ENCODE assay signal across 11 mouse cellular contexts in the genomic region with DNA sequence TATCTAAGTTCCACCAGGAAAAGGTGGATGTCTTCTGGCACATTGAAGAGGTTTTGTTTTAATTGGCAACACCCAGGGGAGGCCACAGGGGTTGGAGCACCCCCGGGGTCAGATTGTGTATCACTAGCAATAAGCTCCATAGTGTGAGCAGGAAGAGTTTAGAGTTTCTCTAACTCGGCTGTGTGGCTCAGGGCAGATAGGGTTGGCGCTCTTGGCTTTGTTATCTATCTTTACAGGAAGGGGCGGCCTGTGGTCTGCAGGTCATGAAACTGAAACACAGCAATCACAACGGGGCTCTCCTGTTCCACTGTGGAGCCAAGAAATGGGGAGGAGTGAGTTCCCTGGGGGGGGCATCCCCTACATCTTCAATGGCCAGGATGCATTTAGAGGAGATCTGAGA. TPM values are rescaled to one million over a fixed set of nuclear protein-coding genes. Genes with fewer than 3 reads are reported as not detected.
DNase-seq lines count a peak whose midpoint lies in the region; ATAC-seq and TF ChIP-seq lines count a peak whose summit lies in the region.
"Had no signal": no experiment of that assay in that cellular context is flagged by ENCODE, and none has a peak within 500 bp of the region (broad histone marks: within the 10 kb centered on the region; RNA-seq: fewer than 3 reads in every experiment).

No protein-coding gene starts in this region.

- no peak for TF ChIP-seq POLR2A in MEL (IDR thresholded peaks at IDR 0.05; ENCODE audit: control insufficient read depth in 1 of 2, insufficient read depth in 1 of 2, low read depth in 1 of 2, low read length in 2 of 2, poor library complexity in 1 of 2)

- no peak for TF ChIP-seq RAD21 in MEL (IDR thresholded peaks at IDR 0.05; ENCODE audit: low read depth, low read length)

- no peak for DNase-seq in midbrain, embryonic 10.5 days (ENCODE audit: low spot score)
- DNase-seq in MEL (ENCODE audit: low read depth, low spot score) = peak; percentile 74
- DNase-seq in induced T-regulatory cell, adult 2 months (ENCODE audit: low read depth) = peak; percentile 78
- no peak for DNase-seq in thymus, postnatal 10 days (ENCODE audit: low spot score in 2 of 2)
- DNase-seq: lung, adult 18-20 months had no signal

- no peak overlapping the region for H3K4me2 ChIP-seq in midbrain, embryonic 15.5 days
- H3K4me2 ChIP-seq in midbrain, embryonic 13.5 days (replicated peaks) = no peak overlapping the region
- H3K4me2 ChIP-seq: midbrain, embryonic 11.5 days had no signal

- H3K79me2 ChIP-seq in MEL (ENCODE audit: control insufficient read depth, insufficient read depth, low read length, poor library complexity) = no peaks in the 10 kb centered on the region

- H3K9ac ChIP-seq in midbrain, embryonic 15.5 days = no peak overlapping the region
- no peak overlapping the region for H3K9ac ChIP-seq in MEL (ENCODE audit: control insufficient read depth, low read depth, low read length, poor library complexity, severe bottlenecking)
- no peak overlapping the region for H3K9ac ChIP-seq in midbrain, embryonic 13.5 days (replicated peaks)

- H3K27ac ChIP-seq in midbrain, embryonic 10.5 days (replicated peaks) = peak overlapping the region; percentile 63
- no peak overlapping the region for H3K27ac ChIP-seq in midbrain, embryonic 15.5 days
- peak overlapping the region; percentile 6; the same call in 1 of the 2 replicates for H3K27ac ChIP-seq in MEL (ENCODE audit: control insufficient read depth, low read depth, low read length)
- H3K27ac ChIP-seq in midbrain, embryonic 13.5 days = no peak overlapping the region

- ATAC-seq in midbrain, embryonic 15.5 days (replicated peaks) = no peak
- no peak for ATAC-seq in erythroid progenitor cell, adult 5-6 weeks (replicated peaks; ENCODE audit: low FRiP score, poor library complexity, severe bottlenecking)
- ATAC-seq in midbrain, embryonic 13.5 days = no peak

- no peaks in the 10 kb centered on the region for H3K36me3 ChIP-seq in midbrain, embryonic 10.5 days
- H3K36me3 ChIP-seq in midbrain, embryonic 15.5 days (replicated peaks) = no peaks in the 10 kb centered on the region
- H3K36me3 ChIP-seq in MEL (ENCODE audit: control insufficient read depth in 1 of 2, insufficient read depth in 2 of 2, low read length in 2 of 2) = peaks cover 0 to 38% of the 10 kb centered on the region in 2 experiments; a peak in 2 of 4 replicates
- H3K36me3 ChIP-seq in megakaryocyte, embryonic 14.5 days (replicated peaks; ENCODE audit: low read length) = no peaks in the 10 kb centered on the region
- no peaks in the 10 kb centered on the region for H3K36me3 ChIP-seq in midbrain, embryonic 13.5 days

- no peak for TF ChIP-seq CTCF in MEL (IDR thresholded peaks at IDR 0.05 in 2 of 3, conservative IDR thresholded peaks at IDR 0.05 in 1 of 3; ENCODE audit: control insufficient read depth in 1 of 3, insufficient read depth in 1 of 3, low read depth in 2 of 3, low read length in 3 of 3, poor library complexity in 1 of 3, severe bottlenecking in 1 of 3)

- H3K4me3 ChIP-seq in midbrain, embryonic 10.5 days = no peak overlapping the region
- H3K4me3 ChIP-seq in midbrain, embryonic 15.5 days = no peak overlapping the region
- H3K4me3 ChIP-seq in MEL (ENCODE audit: control insufficient read depth in 1 of 2, insufficient read depth in 1 of 2, low read depth in 2 of 2, low read length in 2 of 2) = no peak overlapping the region
- H3K4me3 ChIP-seq in megakaryocyte, embryonic 14.5 days (replicated peaks) = peak overlapping the region; percentile 14
- H3K4me3 ChIP-seq in midbrain, embryonic 13.5 days (replicated peaks) = no peak overlapping the region
- H3K4me3 ChIP-seq: erythroblast, embryonic 14.5 days had no signal

- peak in 1 of 2 experiments; percentile 78; a peak in 3 of 4 replicates for TF ChIP-seq EP300 in MEL (IDR thresholded peaks at IDR 0.05; ENCODE audit: low read depth in 1 of 2, low read length in 2 of 2)

- 69% methylated on average over 5 of the region's 5 CpGs for WGBS in midbrain, embryonic 10.5 days
- 73% methylated on average over 5 of the region's 5 CpGs for WGBS in midbrain, embryonic 15.5 days
- WGBS in midbrain, embryonic 13.5 days = 75% methylated on average over 5 of the region's 5 CpGs

- peaks cover 43% of the 10 kb centered on the region for H3K27me3 ChIP-seq in midbrain, embryonic 10.5 days (ENCODE audit: low read depth, poor library complexity, severe bottlenecking)
- no peaks in the 10 kb centered on the region for H3K27me3 ChIP-seq in midbrain, embryonic 15.5 days (replicated peaks)
- no peaks in the 10 kb centered on the region for H3K27me3 ChIP-seq in MEL (ENCODE audit: control insufficient read depth in 1 of 2, insufficient read depth in 2 of 2, low read length in 2 of 2)
- H3K27me3 ChIP-seq in megakaryocyte, embryonic 14.5 days (replicated peaks) = peaks cover 64% of the 10 kb centered on the region
- no peaks in the 10 kb centered on the region for H3K27me3 ChIP-seq in midbrain, embryonic 13.5 days

- no peaks in the 10 kb centered on the region for H3K9me3 ChIP-seq in midbrain, embryonic 10.5 days (replicated peaks)
- H3K9me3 ChIP-seq in midbrain, embryonic 15.5 days = no peaks in the 10 kb centered on the region
- H3K9me3 ChIP-seq in MEL (replicated peaks; ENCODE audit: insufficient read depth, low read length) = no peaks in the 10 kb centered on the region
- no peaks in the 10 kb centered on the region for H3K9me3 ChIP-seq in megakaryocyte, embryonic 14.5 days
- no peaks in the 10 kb centered on the region for H3K9me3 ChIP-seq in midbrain, embryonic 13.5 days

- H3K4me1 ChIP-seq in midbrain, embryonic 10.5 days = peaks cover 64% of the 10 kb centered on the region
- peaks cover 8% of the 10 kb centered on the region for H3K4me1 ChIP-seq in midbrain, embryonic 15.5 days
- H3K4me1 ChIP-seq in MEL (ENCODE audit: control insufficient read depth in 1 of 2, insufficient read depth in 2 of 2, low read length in 2 of 2) = peaks cover 26 to 56% of the 10 kb centered on the region in 2 experiments
- H3K4me1 ChIP-seq in megakaryocyte, embryonic 14.5 days = peaks cover 46% of the 10 kb centered on the region
- H3K4me1 ChIP-seq in midbrain, embryonic 13.5 days (replicated peaks) = peaks cover 27% of the 10 kb centered on the region

TF ChIP-seq in MEL, 35 proteins besides CTCF, POLR2A, EP300 and RAD21:
- TF ChIP-seq TAL1 (IDR thresholded peaks at IDR 0.05; ENCODE audit: low read length) (peak; percentile 61), CHD2 (IDR thresholded peaks at IDR 0.05; ENCODE audit: low read length) (no peak), GATA1 (IDR thresholded peaks at IDR 0.05; ENCODE audit: low read depth, low read length) (peak; percentile 75), RCOR1 (IDR thresholded peaks at IDR 0.05; ENCODE audit: low read depth, low read length) (peak; percentile 88), TCF12 (IDR thresholded peaks at IDR 0.05; ENCODE audit: low read depth, low read length) (peak; percentile 62), MYB (IDR thresholded peaks at IDR 0.05; ENCODE audit: low read depth, low read length) (no peak), UBTF (IDR thresholded peaks at IDR 0.05; ENCODE audit: borderline replicate concordance, insufficient read depth, low read depth, low read length) (no peak), ELF1 (IDR thresholded peaks at IDR 0.05; ENCODE audit: low read depth, low read length) (0 out of 2 replicates have a peak, but pooled peaks have one; percentile 5)

RNA-seq across cellular contexts. Expression of a gene that starts 27.7 kb away (rescaled TPM):
- polyA plus RNA-seq in midbrain, embryonic 10.5 days (2016; fragmentation: Nextera tagmentation; extraction: Ambion mirVana) = 21.7 and 22.5 TPM in 2 replicates
- polyA plus RNA-seq in midbrain, embryonic 15.5 days (2015; fragmentation: Nextera tagmentation; extraction: Ambion mirVana) = 7.2 and 9.1 TPM in 2 replicates
- 7.1 and 7.5 TPM in 2 replicates for total RNA-seq in MEL (2012; rRNA removed)
- polyA plus RNA-seq in MEL (2012; ENCODE audit: insufficient read depth in 1 of 2, insufficient read length in 2 of 2, low read depth in 1 of 2, low replicate concordance in 2 of 2, missing spikeins in 1 of 2) = 10 to 100 TPM in 1 of 2 experiments, not detected in 1; 10.2 TPM
- 2.8 and 5.9 TPM in 2 replicates for polyA plus RNA-seq in megakaryocyte, embryonic 14.5 days (2012; ENCODE audit: insufficient read depth, low replicate concordance)
- total RNA-seq in erythroid progenitor cell, adult 5-6 weeks (2015; ENCODE audit: low replicate concordance) = 4.7 and 5.0 TPM in 2 replicates
- total RNA-seq in erythroid progenitor cell, adult 5-6 weeks (2017; ENCODE audit: low replicate concordance) = 2.6 and 13.2 TPM in 2 replicates
- 10.1 and 11.6 TPM in 2 replicates for polyA plus RNA-seq in midbrain, embryonic 13.5 days (2015; fragmentation: Nextera tagmentation; extraction: Ambion mirVana)

Comparison
In these comparisons a context has a peak if more than half of its experiments do, and no peak if none do; other contexts are left out.
1. H3K27ac ChIP-seq: peak in midbrain, embryonic 10.5 days (single experiment) and MEL (single experiment); none in midbrain, embryonic 15.5 days (single experiment) and midbrain, embryonic 13.5 days (single experiment).
2. DNase-seq: peak in MEL (single experiment) and induced T-regulatory cell, adult 2 months (single experiment); none in midbrain, embryonic 10.5 days (single experiment) and thymus, postnatal 10 days (0 of 2).